Mouse (Mus musculus) CD4-positive, CD25-positive, alpha-beta regulatory T cell (primary cell): ENCODE measurements around the gene Casp7. TPM values are rescaled to one million over a fixed set of nuclear protein-coding genes. Genes with fewer than 3 reads are reported as not detected.

Source experiments
- polyA plus RNA-seq: library from polyadenylated mRNA; unstranded; fragments of 100-300 nt; shearing (Covaris generic); gene quantifications from one replicate; pipeline ENCODE4 v1.2.1, GENCODE M21; 2017

The Casp7 gene
- polyA plus RNA-seq: 48.5 TPM

GRCm38 (mm10) chr19:56396669-56397621 lies at the start of gene Casp7:
TSS of gene Casp7 (plus strand) at chr19:56397129.

GRCm38 (mm10) chr19:56389879-56390278 lies 7.0 kb upstream of the Casp7 start, which contains the start of gene Nrap:
TSS of gene Nrap (minus strand) at chr19:56390037.

GRCm38 (mm10) chr19:56461522-56462101 lies 64.7 kb downstream of the Casp7 start, which contains the start of gene Plekhs1:
TSS of gene Plekhs1 (plus strand) at chr19:56461640.

Other genes starting within 250 kb of the Casp7 start
- 0.08 TPM for gene Habp2, start 110.0 kb upstream of the Casp7 start, polyA plus RNA-seq
- gene Nrap, start 7.1 kb upstream of the Casp7 start, polyA plus RNA-seq: 0.18 TPM
- 0.25 TPM for gene Plekhs1, start 64.5 kb downstream of the Casp7 start, polyA plus RNA-seq
- 12.7 TPM for gene Dclre1a, start 151.1 kb downstream of the Casp7 start, polyA plus RNA-seq
- 20.9 TPM for gene Nhlrc2, start 151.1 kb downstream of the Casp7 start, polyA plus RNA-seq